Mouse (Mus musculus): ENCODE data around the gene Rgs16. TPM values are rescaled to one million over a fixed set of nuclear protein-coding genes. Genes with fewer than 3 reads are reported as not detected.
"Not testable (repeated sequence)": the region's sequence is repeated elsewhere in the genome, so short reads cannot be mapped to it uniquely, and the experiment has no call there.

The Rgs16 gene
- total RNA-seq, 2 experiments from 2014 or later, result 1.3 to 6.1 TPM

DNA sequence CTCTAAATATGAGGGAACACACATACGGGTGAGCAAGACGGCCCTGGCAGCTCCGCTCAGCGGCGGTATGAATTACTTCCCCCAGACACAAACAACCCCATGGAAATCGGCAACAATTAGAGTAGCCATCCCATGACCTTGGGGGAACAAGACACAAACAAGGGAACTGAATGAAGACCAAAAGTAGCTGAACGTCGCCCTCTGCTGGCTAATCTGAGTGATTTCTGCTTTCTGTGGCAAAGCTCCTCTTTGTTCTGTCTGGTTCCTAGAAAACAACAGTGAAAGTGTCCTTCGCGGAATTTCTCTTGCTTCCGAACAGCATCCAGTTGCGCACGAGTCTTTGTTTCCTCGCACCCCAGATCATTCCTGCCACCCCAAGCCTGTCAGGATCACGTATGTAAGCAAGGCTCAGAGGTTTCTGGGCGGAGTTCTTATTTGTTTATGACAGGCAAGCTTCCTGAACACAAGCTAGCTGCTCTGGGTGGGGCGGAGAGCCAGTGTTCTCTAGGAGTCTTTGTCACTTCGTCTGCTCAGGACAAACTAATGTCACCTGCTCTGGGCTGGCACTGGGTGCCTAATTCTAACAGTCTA lies 9.2 kb downstream of the Rgs16 start, which contains the start of gene Rnasel:
Rnasel (plus strand) TSS at position 216 of the 591 bp plus-strand sequence.
- DNase-seq (ENCODE audit: low spot score in 2 of 2), result peak; percentile 69 to 70

DNA sequence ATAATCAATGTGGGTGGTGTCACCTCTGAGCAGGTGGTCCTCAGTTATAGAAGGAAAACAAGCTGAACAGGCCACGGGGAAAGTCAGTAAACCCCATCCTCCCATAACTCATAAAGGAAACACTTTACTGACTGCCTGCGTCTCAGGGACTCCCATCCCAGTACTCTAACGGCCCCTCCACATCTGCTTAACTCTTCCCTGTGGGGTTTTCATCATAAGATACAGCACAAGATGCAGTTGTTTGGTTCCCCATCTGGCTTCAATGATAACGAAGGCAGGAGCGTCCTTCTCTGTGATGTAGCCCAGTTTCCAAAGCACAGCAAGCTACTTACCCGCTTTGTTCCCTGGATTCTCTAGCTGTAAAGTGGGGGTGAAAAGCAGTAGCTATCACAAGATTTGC lies 9.9 kb downstream of the Rgs16 start:
- no peak for DNase-seq (ENCODE audit: low spot score in 2 of 2)

DNA sequence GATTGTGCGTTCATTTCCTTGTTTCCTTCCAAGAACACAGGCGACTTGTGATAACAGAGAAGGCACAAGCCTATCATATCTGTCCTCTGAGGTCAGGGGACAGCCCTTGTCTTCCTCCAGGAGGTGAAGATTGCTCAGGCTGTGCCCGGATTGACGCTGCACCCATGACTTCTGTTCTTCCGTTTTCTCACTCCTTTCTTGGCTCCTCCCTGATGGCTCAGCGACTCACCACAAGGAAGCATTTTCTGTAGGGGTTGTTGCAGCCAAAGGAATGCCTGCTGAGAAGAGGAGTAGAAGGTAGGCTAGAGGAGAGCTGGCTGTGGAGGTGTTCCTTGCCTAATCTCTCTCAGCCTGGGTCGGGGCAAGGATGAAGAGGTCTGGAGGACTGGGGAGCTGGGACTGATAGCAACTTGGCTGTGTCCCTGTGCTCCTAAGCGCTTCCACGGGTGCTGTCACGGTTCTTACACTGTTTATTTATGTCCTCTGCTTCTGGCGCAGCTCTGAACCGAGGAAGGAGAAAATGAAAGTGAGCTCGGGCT lies 11.7 kb downstream of the Rgs16 start:
- DNase-seq (ENCODE audit: low spot score in 2 of 2), result peak; percentile 39 to 40

DNA sequence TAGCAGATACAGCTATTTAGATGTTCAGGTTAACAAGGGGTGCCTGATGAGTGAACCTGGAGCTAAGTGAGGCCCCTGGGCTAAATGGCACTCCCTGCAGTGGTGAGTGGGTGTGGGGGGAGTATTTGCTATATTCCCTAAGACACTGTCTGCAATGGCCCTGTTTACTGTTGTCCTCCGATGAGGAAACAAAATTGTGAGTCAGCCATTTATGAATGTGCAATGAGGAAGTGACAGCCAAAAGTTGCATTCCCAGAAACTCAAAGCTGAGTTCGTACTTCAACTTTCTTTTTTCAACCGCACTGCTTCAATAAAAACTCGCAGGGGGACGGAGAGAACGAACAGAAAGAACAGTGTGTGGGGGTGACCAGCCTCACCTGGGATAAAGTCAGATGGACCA lies 12.4 kb downstream of the Rgs16 start:
- no peak for DNase-seq (ENCODE audit: low spot score in 2 of 2)

DNA sequence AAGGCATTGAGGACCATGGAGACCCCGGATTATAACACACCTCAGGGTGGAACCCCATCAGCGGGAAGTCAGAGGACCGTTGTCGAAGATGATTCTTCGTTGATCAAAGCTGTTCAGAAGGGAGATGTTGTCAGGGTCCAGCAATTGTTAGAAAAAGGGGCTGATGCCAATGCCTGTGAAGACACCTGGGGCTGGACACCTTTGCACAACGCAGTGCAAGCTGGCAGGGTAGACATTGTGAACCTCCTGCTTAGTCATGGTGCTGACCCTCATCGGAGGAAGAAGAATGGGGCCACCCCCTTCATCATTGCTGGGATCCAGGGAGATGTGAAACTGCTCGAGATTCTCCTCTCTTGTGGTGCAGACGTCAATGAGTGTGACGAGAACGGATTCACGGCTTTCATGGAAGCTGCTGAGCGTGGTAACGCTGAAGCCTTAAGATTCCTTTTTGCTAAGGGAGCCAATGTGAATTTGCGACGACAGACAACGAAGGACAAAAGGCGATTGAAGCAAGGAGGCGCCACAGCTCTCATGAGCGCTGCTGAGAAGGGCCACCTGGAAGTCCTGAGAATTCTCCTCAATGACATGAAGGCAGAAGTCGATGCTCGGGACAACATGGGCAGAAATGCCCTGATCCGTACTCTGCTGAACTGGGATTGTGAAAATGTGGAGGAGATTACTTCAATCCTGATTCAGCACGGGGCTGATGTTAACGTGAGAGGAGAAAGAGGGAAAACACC lies 13.7 kb downstream of the Rgs16 start:
- no peak for DNase-seq (ENCODE audit: low spot score in 2 of 2)

DNA sequence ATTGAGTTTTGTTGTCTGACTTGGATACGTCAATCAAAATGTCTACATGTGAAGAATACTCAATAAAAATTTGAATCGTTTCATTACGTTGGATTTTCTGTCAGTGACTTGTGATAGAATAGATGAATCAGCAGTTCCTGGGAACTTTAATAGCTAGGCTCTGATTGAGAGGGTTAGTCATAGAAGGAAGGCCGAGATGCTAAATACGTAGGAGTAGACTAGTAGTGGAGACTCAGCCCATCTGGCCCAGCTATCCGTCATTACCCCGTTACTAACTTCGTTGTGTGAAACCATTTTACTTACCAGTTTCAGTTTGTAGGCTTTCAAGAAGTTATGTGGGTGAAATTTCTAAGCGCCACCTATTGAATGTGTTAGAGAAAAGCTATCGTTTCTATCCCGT lies 24.0 kb downstream of the Rgs16 start:
- DNase-seq (ENCODE audit: low spot score in 2 of 2), result no peak

DNA sequence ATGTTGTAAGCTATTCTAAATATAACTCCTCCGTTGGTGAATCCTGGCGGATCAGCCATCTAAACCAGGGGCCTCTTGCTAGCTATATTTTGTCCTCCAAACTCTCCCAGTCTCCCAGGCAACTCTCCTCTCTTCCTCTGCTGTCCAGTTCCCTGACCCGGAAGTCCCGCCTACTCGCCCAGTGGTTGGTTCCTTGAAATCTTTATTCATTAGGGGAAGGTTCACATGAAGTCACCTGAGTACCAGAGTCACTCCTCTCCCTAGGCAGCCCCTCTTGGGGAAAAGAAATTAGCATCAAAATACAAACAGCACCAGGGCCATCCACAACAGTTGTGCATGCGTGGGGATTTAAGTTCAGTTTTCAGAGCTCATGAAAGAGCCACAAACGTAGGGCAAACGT lies 26.1 kb downstream of the Rgs16 start:
- no peak for DNase-seq (ENCODE audit: low spot score in 2 of 2)

DNA sequence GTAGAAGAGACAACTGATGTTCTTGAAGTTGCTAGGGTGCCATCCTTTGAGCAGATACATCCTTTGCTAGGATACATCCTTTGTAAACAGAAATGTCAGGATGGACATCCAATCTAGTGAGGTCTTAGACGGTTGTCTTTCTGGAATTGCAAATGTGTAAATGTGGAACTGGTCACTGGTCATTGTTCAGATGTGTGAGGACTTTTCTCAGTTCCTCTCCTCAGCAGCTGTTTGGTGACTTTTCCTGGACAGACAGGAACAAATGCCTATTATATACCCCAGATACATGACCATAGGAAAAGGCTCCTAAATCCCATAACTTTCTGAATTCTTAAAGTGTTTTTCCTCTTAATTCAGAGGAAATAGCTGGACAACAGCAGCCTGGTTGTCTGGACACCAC lies 27.1 kb downstream of the Rgs16 start:
- DNase-seq (ENCODE audit: low spot score in 2 of 2), result no peak

DNA sequence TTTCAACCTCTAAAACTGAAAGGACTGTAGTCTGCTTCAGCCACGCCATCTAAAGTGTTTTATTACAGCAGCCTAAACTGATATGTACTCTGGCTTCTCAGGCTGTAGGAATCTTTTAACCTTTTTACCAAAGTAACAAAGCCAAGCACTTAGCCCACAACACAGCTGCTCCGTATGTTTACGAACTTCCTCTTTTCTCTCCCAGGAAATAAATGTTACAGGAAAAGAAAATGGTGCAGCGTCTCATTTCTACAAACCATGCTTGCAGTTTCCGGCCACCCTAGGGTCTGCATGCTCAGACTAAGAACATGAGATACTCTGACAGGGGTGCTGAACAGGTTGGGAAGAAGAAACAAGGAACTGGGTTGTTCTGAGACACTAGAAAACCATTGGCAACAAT lies 28.3 kb downstream of the Rgs16 start:
- no peak for DNase-seq (ENCODE audit: low spot score in 2 of 2)

DNA sequence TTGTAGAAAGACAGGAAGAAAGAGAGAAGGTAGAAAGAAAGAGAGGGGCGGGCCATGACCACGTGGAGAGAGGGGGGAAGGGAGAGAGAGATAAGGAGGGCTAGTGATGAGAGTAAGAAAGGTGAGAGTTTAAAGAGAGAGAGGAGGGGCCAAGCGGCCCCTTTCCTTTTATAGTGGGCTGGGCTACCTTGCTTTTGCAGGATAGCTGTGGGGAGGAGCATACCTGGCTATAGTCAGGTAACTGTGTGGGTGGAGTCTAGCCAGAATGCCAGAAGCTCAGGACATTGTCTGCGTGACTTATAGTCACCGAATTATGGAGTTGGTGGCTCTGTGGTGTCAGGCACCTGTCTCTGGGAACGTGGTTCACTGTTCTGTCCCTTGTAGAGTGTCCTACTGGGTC lies 29.4 kb downstream of the Rgs16 start:
- not testable (repeated sequence) for DNase-seq (ENCODE audit: low spot score in 2 of 2)

DNA sequence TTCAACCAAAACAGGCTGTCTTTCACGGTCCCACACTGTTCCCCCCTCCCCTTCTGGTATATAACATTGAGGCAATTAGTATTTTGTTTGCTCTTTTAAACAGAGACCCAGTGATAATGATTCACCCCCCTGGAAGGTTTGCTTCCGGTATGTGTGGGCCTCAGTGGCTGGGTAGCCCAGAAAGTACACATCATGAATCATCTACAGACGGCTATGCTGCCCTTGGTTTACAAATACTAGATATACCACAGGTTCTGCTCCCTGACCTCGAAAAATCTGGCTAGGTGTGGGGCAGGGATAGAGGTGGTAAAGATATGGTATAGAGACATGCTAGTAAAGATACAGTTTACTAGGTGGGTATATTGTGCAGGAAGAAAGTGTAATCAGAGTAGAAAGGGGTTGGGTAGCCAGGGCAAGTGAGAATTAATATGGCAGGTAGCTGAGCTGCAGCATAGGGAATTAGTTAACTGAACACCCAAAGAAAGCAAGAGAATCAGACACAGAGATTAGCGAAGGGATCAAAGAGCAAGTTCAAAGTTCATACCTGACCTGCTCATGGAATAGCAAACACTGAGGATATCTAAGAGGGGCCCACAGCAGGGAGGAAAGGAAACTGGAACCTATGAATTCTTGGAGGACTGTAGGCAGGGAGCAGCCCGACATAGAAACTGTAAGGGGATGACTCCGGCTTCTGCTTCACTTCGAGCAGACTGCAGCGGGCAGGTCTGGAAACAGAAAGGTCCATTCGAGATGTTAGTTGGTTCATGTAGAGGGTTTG lies 30.0 kb downstream of the Rgs16 start:
- no peak for DNase-seq (ENCODE audit: low spot score in 2 of 2)

DNA sequence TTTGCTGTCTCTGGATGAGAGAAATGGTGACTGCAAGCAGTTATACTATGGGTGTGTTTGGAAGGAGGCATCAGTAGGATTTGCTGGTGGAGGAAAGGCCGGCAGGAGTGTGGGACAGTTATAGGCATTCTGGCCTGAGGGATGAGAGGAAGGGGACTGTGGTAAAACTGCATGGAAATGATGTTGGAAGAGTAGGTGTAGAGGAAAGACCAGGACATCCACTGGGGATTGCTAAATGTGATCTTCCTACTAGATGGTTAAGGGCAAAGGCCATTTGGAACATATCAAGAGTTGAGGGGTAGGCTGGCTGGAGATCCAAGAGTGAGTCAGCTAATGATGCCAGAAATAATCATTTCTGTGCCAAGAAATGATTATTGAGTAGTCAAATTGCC lies 30.6 kb downstream of the Rgs16 start:
- no peak for DNase-seq (ENCODE audit: low spot score in 2 of 2)

DNA sequence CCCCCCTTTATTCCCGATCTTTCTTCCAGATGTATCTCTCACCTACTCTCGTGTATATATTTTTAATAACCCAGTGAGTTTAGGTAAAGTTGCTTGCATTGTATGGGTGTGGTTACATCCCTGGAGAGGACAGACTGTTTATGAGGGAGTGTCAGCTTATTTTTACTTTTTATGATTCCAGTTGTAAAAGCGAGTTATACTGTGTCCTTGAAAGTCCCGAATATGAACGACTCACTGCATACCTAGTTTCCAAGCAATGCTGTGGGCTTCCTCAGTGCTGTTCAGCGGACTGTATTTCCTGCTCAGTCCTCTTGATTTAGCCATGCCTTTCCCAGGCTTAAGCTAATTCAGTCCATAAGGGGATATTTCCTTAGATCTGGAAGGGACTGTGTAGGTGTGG lies 35.0 kb downstream of the Rgs16 start:
- no peak for DNase-seq (ENCODE audit: low spot score in 2 of 2)

DNA sequence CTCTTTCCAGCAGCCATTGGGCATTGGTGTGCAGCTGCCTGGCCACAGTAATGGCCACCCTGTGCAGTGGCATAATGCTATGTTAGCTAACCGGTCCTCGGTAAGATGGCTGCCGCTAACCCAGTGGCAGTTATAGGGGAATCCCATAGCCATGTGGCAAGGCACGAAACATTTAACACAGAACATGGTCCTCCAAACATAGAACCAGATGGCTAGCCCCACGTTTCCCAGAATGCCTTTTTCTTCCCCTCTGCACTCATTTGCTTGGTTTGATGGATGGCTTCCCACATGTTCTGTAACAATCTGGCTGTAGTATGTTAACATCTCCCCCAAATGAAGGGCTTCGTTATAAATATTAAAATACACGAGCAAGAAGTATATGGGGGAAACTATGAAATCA lies 36.1 kb downstream of the Rgs16 start:
- no peak for DNase-seq (ENCODE audit: low spot score in 2 of 2)

DNA sequence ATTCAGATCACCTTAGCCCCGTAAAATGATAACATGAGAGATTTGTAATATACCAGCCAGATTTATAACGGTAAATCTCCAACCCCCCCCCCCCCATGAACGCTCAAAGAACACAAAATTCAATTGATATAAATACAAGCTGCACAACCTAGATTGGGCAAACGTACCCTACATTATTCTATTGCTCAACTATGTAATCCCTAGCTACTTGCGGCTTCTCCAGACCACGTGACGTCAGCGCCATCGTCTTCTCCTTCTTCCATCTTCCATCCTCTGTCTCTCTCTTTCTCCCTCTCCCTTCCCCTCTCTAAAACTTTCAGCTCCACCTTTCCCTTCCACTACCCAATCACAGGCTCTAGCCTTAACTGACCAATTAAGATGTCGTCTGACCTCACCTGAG lies 38.1 kb downstream of the Rgs16 start:
- DNase-seq (ENCODE audit: low spot score in 2 of 2), result no peak

DNA sequence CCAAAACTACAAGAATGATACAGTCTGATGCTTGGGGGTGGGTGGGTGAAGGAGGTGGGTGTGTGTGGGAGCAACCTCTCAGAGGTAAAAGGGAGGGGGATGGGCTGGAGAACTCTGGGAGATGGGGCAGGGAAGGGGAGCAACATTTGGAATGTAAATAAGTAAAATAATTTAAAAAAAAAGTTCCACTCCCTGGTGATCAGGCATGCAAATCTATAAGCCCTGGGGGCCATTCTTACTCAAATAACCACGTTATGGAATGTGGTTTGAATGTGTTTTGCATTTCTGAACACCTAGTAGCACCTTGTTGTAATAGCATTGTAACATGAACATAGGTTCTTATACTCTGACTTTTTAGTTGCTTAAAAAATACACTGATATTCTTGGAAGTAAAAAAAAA lies 43.2 kb downstream of the Rgs16 start:
- DNase-seq (ENCODE audit: low spot score in 2 of 2), result no peak

DNA sequence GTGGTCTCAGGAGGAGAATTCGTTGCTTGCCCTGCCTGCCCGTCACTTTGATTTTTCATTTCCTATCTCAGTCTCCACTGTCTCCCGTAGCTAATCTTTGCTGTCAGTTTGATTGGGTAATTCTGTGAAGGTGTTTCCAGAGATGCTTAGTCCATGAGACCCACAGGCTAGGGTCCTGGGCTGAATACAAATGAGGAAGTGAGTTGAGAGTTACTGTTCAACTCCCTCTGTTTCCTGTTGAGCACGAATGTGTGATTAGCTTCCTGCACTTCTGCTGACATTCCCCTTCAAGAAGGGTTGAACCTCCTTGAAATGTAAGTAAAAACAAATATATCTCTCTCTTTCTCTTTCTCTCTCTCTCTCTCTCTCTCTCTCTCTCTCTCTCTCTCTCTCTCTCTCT lies 45.5 kb downstream of the Rgs16 start:
- DNase-seq (ENCODE audit: low spot score in 2 of 2), result no peak

DNA sequence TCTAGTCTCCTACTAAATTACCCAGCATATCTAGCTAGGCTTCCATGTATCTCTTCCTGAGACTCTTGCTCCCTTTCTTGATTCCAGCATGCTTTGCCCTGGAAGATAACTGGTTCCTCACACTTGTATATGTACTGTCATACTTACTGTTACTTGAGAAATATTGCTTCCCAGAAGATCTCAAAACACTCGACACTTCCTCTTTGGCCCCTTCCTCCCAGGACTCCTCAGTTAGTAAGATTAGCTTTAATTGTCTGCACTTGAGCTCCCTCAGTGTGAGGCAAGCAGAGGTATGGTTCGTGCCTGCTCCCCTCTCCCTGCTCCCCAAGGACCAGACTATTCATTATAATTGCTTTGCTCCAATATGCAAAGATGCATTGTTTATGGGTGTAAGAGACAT lies 50.6 kb downstream of the Rgs16 start:
- no peak for DNase-seq (ENCODE audit: low spot score in 2 of 2)

DNA sequence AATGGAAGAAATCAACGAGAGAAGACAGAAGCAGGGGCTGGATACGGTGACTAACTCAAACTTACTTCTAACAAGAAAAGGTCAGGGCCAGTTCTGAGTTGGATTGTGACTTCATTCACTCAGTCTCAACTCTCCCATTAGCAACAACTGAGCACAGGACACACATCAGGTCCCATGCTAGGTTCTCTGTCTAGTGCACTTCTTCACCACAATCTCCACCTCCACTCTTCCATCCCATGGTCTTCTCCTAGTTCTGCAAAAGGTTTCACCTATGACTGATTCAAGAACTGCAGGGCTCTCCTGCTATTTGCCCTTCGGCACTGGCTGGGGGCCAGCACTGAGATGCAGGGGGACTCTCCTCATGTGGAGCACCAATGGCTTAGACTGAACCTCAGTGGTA lies 54.1 kb downstream of the Rgs16 start:
- DNase-seq (ENCODE audit: low spot score in 2 of 2), result peak in 1 of 2 experiments; percentile 8

Measured in adrenal gland, adult 18-20 months (tissue).